Mouse (Mus musculus) ES-Bruce4 (cell line): ENCODE measurements around the gene Man2a2. TPM values are rescaled to one million over a fixed set of nuclear protein-coding genes. Genes with fewer than 3 reads are reported as not detected.

Experiments used
- H3K27ac ChIP-seq: 2 replicates; pipeline ENCODE4 v1.5.1; 2012; ENCODE audit warnings: low read length, inconsistent platforms; ENCODE audit not compliant: insufficient read depth
- H3K27me3 ChIP-seq: 2 replicates; pipeline ENCODE4 v1.6.1; 2012; ENCODE audit warnings: mild to moderate bottlenecking, low read length, inconsistent platforms; ENCODE audit not compliant: control insufficient read depth, poor library complexity, insufficient read depth, severe bottlenecking
- H3K36me3 ChIP-seq: 2 replicates; pipeline ENCODE4 v1.6.1; 2012; ENCODE audit warnings: inconsistent platforms, mild to moderate bottlenecking, low read length, moderate library complexity; ENCODE audit not compliant: control insufficient read depth, poor library complexity, insufficient read depth, severe bottlenecking
- H3K4me1 ChIP-seq: one replicate; pipeline ENCODE4 v1.8.1; 2011; ENCODE audit warnings: low read length; ENCODE audit not compliant: control insufficient read depth, insufficient read depth
- H3K4me3 ChIP-seq: 2 replicates; pipeline ENCODE4 v1.5.1; 2011; ENCODE audit warnings: low read depth, mild to moderate bottlenecking, low read length
- H3K9ac ChIP-seq: 2 replicates; pipeline ENCODE4 v1.6.1; 2012; ENCODE audit warnings: low read depth, mild to moderate bottlenecking, inconsistent platforms; ENCODE audit not compliant: poor library complexity, severe bottlenecking
- H3K9me3 ChIP-seq: replicated peaks from 2 replicates; pipeline ENCODE4 v1.6.1; 2012; ENCODE audit warnings: mild to moderate bottlenecking, low read length, inconsistent platforms; ENCODE audit not compliant: control insufficient read depth, poor library complexity, insufficient read depth, severe bottlenecking
- CTCF ChIP-seq: IDR thresholded peaks from one replicate; pipeline ENCODE4 v1.8.1; 2011; ENCODE audit warnings: low read depth, low read length
- EP300 ChIP-seq: IDR thresholded peaks from 2 replicates; pipeline ENCODE4 v1.6.1; 2011; ENCODE audit warnings: low read depth, low read length; ENCODE audit not compliant: insufficient read depth
- POLR2A ChIP-seq: IDR thresholded peaks from one replicate; pipeline ENCODE4 v1.8.1; 2011; ENCODE audit warnings: low read length; ENCODE audit not compliant: insufficient read depth
- polyA plus RNA-seq: library from polyadenylated mRNA; stranded (reverse); fragments of >200 nt; gene quantifications from 2 replicates; pipeline ENCODE4 v1.2.4, GENCODE M21; 2011; ENCODE audit warnings: low read depth; ENCODE audit not compliant: missing spikeins, insufficient read depth, insufficient read length

Gene Man2a2
- polyA plus RNA-seq, 1 experiment = 18.1 TPM

DNA sequence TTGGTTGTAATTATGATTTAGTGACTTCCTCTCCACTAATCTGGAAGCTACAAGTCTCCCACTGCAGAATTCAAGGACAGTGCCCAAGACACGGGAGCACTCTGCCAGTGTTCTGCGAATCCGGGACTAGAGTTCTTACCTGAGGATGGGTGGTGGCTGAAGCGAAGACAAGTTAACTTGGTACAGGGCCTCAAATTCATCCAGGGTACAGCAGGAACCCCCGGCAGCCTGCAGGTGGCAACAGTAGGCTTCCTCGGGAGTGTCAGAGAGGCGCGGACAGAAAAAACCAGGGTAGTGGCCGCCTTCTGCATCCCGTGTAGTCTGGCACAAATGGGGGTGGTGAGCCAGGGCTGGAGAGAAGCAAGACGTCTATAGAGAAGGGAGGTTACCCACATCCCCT lies 30.4 kb downstream of the Man2a2 start, which contains the start of gene Unc45a:
Gene Unc45a, minus strand, starts transcription at position 213 of the 400 bp plus-strand sequence.
- Histone ChIP-seq H3K9ac (peak within 1 kb of the TSS; percentile 60), H3K4me1 (no peaks in the 10 kb centered on the region), H3K27ac (no peak within 1 kb of the TSS), H3K36me3 (peaks cover 10% of the 10 kb centered on the region; the same call in 1 of the 2 replicates), H3K4me3 (peak within 1 kb of the TSS; percentile 79), H3K9me3 (no peaks in the 10 kb centered on the region), H3K27me3 (no peaks in the 10 kb centered on the region)
- TF ChIP-seq EP300 (no peak), CTCF (peak; percentile 67)

DNA sequence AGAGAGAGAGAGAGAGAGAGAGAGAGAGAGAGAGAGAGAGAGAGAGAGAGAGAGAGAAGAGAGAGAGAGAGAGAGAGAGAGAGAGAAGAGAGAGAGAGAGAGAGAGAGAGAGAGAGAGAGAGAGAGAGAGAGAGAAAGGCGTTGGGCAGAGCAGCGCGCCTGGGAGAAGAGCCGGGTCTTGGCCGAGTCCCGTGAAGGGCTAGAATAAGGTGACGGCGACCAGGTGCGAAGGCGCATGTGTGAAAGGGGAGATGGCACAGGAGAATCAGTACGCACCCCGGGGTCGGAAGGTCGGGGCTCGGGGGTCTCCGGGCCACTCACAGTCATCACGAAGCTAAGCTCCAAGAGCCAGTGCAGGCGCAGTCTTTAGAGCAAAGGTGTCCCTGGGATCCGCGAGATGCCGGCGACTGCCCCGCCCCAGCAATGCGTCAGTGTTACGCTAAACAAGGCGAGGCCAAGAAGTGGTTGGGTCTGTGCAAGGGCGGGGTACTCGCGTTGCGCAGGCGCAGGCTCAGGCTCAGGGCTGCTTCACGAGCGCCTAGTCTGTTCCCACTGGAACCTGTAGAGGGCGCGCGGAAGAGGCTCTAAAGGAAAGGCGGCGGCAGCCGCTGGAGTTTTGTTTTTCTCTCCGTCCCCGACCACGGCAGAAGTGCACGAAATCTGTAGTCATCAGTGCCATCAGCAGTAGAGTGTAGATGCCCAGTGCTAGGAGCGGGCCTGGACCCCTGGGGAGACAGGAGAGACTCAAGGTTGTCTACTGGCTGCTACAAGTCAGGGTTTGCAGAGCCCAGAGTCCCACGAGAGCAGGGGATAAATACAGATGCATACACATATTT lies 31.2 kb downstream of the Man2a2 start:
- peak overlapping the region; percentile 60 for H3K9ac ChIP-seq
- H3K27me3 ChIP-seq = no peaks in the 10 kb centered on the region
- H3K9me3 ChIP-seq = no peaks in the 10 kb centered on the region
- no peaks in the 10 kb centered on the region for H3K4me1 ChIP-seq
- H3K36me3 ChIP-seq = peaks cover 15% of the 10 kb centered on the region
- TF ChIP-seq POLR2A (peak; percentile 13), CTCF (peak; percentile 61), EP300 (no peak)
- H3K27ac ChIP-seq = no peak overlapping the region
- H3K4me3 ChIP-seq = peak overlapping the region; percentile 79

DNA sequence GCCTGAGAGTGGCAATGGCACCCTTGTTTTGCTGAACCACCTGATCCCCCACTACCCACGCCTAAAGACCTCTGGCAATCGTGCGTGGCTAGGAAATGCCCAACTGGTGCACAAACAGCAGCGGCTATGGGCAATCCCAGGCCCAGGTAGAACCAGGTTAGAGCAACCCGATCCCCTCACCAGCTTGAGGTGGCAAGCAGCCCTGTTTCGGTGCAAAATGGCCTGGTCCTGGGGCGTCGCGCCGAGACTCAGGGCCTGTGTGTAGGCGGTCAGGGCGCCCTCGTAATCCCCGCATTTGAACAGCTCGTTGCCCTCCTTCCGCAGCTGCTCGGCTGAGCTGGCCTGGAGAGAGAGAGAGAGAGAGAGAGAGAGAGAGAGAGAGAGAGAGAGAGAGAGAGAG lies 31.8 kb downstream of the Man2a2 start:
- TF ChIP-seq EP300 (no peak), POLR2A (no peak), CTCF (no peak)
- Histone ChIP-seq H3K27ac (no peak overlapping the region), H3K36me3 (peaks cover 21% of the 10 kb centered on the region), H3K27me3 (no peaks in the 10 kb centered on the region), H3K4me1 (no peaks in the 10 kb centered on the region), H3K4me3 (peak overlapping the region; percentile 60), H3K9me3 (no peaks in the 10 kb centered on the region), H3K9ac (peak overlapping the region; percentile 60)

DNA sequence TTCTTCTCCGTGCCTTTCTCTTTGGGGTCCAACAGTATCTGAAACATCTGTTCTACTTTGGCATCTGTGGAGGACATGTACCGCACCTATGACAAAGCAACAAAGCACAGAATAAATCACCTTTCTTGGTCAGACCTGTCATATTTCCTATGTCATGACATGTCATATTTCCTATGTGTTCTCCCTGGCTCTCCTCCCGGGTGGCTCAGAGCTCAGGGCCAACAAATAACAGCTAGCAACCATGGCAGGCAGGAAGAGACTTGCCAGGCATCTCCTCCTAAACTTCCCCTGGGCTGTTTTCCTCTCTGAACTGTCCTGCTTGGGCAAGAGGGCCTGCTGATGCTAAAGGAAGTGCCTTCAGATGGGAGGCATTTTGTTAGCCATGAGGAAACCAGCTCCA lies 34.2 kb downstream of the Man2a2 start:
- Histone ChIP-seq H3K9me3 (no peaks in the 10 kb centered on the region; the same call in 1 of the 2 replicates), H3K4me1 (no peaks in the 10 kb centered on the region), H3K27ac (no peak overlapping the region), H3K36me3 (peaks cover 39% of the 10 kb centered on the region), H3K9ac (no peak overlapping the region), H3K27me3 (no peaks in the 10 kb centered on the region), H3K4me3 (no peak overlapping the region)
- no peak for TF ChIP-seq EP300
- TF ChIP-seq CTCF = no peak
- no peak for TF ChIP-seq POLR2A

DNA sequence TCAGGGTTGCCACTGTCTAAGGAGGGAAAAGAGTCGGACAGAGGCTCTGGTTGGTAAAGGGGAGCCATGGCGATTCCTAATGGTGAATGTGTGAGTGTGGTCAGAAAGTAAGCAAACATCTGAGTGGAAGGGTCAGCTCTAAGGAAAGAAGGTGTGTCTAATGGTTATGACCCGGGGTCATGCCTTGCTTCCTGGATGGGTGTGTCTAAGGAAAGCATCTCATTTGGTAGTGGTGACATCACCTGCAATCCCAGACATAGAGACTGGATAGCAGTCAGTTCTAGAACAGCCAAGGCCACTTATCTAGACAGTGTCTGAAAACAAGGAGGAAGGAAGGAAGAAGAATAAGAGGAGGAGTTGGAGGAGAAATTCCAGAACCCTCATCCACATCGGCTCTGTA lies 36.3 kb downstream of the Man2a2 start:
- H3K27me3 ChIP-seq = no peaks in the 10 kb centered on the region
- H3K4me1 ChIP-seq = no peaks in the 10 kb centered on the region
- peaks cover 40% of the 10 kb centered on the region for H3K36me3 ChIP-seq
- no peak overlapping the region for H3K9ac ChIP-seq
- TF ChIP-seq EP300 (no peak), POLR2A (no peak), CTCF (no peak)
- no peak overlapping the region for H3K4me3 ChIP-seq
- H3K27ac ChIP-seq = no peak overlapping the region
- no peaks in the 10 kb centered on the region; the same call in 1 of the 2 replicates for H3K9me3 ChIP-seq

DNA sequence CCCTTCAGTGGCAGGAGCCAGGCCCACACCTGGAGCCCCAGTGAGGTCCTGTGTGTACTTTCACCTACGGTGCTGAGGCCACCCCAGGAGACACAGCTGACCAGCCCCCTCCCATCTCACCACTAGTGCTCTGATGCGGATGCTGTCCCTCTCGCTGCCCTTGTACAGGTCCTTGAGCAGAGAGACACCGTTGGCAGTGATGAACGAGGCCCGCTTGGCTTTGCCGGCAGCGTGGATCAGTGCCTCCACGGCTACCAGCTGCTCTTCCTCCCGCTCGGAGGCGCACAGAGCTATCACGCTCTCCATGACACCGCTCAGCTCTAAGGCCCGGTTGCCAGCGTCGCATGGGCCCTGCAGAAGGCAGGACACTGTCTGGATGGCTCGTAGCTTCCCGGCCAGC lies 39.7 kb downstream of the Man2a2 start:
- H3K27me3 ChIP-seq = no peaks in the 10 kb centered on the region
- H3K9ac ChIP-seq = no peak overlapping the region
- peaks cover 34% of the 10 kb centered on the region for H3K36me3 ChIP-seq
- TF ChIP-seq POLR2A (no peak), CTCF (no peak), EP300 (no peak)
- H3K9me3 ChIP-seq = no peaks in the 10 kb centered on the region; the same call in 1 of the 2 replicates
- H3K4me3 ChIP-seq = no peak overlapping the region
- no peak overlapping the region for H3K27ac ChIP-seq
- no peaks in the 10 kb centered on the region for H3K4me1 ChIP-seq
